Mouse (Mus musculus) CH12.LX (cell line): Measurements from ENCODE around the gene Clip1. TPM values are rescaled to one million over a fixed set of nuclear protein-coding genes. Genes with fewer than 3 reads are reported as not detected.

Experiments
- DNase-seq: peaks from one replicate; pipeline ENCODE4 v3.0.0-alpha.2; 2013; ENCODE audit errors: extremely low read depth
- H3K27ac ChIP-seq: 2 replicates; pipeline ENCODE4 v1.5.1; 2012; ENCODE audit warnings: low read depth, mild to moderate bottlenecking, control low read depth, moderate library complexity; ENCODE audit not compliant: insufficient read depth
- H3K27me3 ChIP-seq: replicated peaks from 2 replicates; pipeline ENCODE3; 2012; ENCODE audit warnings: inconsistent platforms
- H3K36me3 ChIP-seq, 2 experiments: replicated peaks in 1 of 2; 2 replicates each; pipeline versions ENCODE3 to v1.6.1; 2012; ENCODE audit warnings: inconsistent platforms in 1 of 2, low read length in 1 of 2, mild to moderate bottlenecking in 1 of 2, mixed read lengths in 1 of 2, moderate library complexity in 1 of 2; ENCODE audit not compliant: control insufficient read depth in 1 of 2, insufficient read depth in 1 of 2
- H3K4me1 ChIP-seq, 2 experiments: 2 replicates each; pipeline ENCODE4 v1.6.1; 2012; ENCODE audit warnings: inconsistent platforms in 1 of 2, moderate library complexity in 1 of 2; ENCODE audit not compliant: insufficient read depth in 2 of 2, control insufficient read depth in 1 of 2
- H3K4me2 ChIP-seq: 2 replicates; pipeline ENCODE4 v1.6.1; 2012; ENCODE audit warnings: low read depth, mild to moderate bottlenecking, control low read depth; ENCODE audit not compliant: poor library complexity, insufficient read depth, severe bottlenecking
- H3K4me3 ChIP-seq, 3 experiments: fragments of 150-350 bp in 1 of 3; sonication (generic) in 1 of 3; replicated peaks in 1 of 3; 2 replicates each; pipeline versions ENCODE3 to v1.5.1; 2011 to 2012; ENCODE audit warnings: low read depth in 2 of 3, low read length in 2 of 3, mild to moderate bottlenecking in 2 of 3, moderate library complexity in 2 of 3, control low read depth in 1 of 3, improper control_type of control experiment in 1 of 3, inconsistent platforms in 1 of 3, mixed read lengths in 1 of 3; ENCODE audit not compliant: poor library complexity in 1 of 3
- H3K79me2 ChIP-seq: replicated peaks from 2 replicates; pipeline ENCODE4 v1.6.1; 2012; ENCODE audit warnings: mild to moderate bottlenecking, moderate library complexity; ENCODE audit not compliant: control insufficient read depth, poor library complexity, insufficient read depth, severe bottlenecking; ENCODE audit errors: extremely low read depth
- H3K9ac ChIP-seq: 2 replicates; pipeline ENCODE4 v1.6.1; 2012; ENCODE audit warnings: low read depth, mild to moderate bottlenecking, control low read depth, moderate library complexity; ENCODE audit not compliant: insufficient read depth
- H3K9me3 ChIP-seq: replicated peaks from 2 replicates; pipeline ENCODE3; 2012; ENCODE audit warnings: low read length, inconsistent platforms, mixed read lengths
- CTCF ChIP-seq, 2 experiments: IDR thresholded peaks in 1 of 2; conservative IDR thresholded peaks in 1 of 2; 2 replicates each; pipeline ENCODE4 v1.5.1; 2011 to 2012; ENCODE audit warnings: low read depth in 2 of 2, low read length in 2 of 2, improper control_type of control experiment in 1 of 2, inconsistent platforms in 1 of 2, mild to moderate bottlenecking in 1 of 2, moderate library complexity in 1 of 2
- E2F4 ChIP-seq: IDR thresholded peaks from 2 replicates; pipeline ENCODE4 v1.6.1; 2011; ENCODE audit warnings: low read depth, low read length, improper control_type of control experiment; ENCODE audit not compliant: insufficient replicate concordance
- ETS1 ChIP-seq: conservative IDR thresholded peaks from 2 replicates; pipeline ENCODE4 v1.6.1; 2012; ENCODE audit warnings: low read depth, mild to moderate bottlenecking, inconsistent platforms, low read length, improper control_type of control experiment, moderate library complexity
- JUN ChIP-seq: IDR thresholded peaks from 2 replicates; pipeline ENCODE4 v1.6.1; 2011; ENCODE audit warnings: low read depth, mild to moderate bottlenecking, low read length, improper control_type of control experiment, moderate library complexity; ENCODE audit not compliant: insufficient read depth
- KAT2A ChIP-seq: IDR thresholded peaks from 2 replicates; pipeline ENCODE4 v1.6.1; 2012; ENCODE audit warnings: low read length, improper control_type of control experiment, inconsistent platforms; ENCODE audit not compliant: insufficient replicate concordance
- MAFK ChIP-seq: IDR thresholded peaks from 2 replicates; pipeline ENCODE4 v1.6.1; 2011; ENCODE audit warnings: low read length, improper control_type of control experiment; ENCODE audit not compliant: insufficient replicate concordance
- POLR2A ChIP-seq: IDR thresholded peaks from 2 replicates; pipeline ENCODE4 v1.6.1; 2011; ENCODE audit warnings: low read depth, mild to moderate bottlenecking, improper control_type of control experiment, low read length
- RAD21 ChIP-seq: IDR thresholded peaks from 2 replicates; pipeline ENCODE4 v1.6.1; 2011; ENCODE audit warnings: low read depth, mild to moderate bottlenecking, low read length, improper control_type of control experiment, moderate library complexity
- TBP ChIP-seq: conservative IDR thresholded peaks from 2 replicates; pipeline ENCODE4 v1.6.1; 2011; ENCODE audit warnings: low read depth, low read length, improper control_type of control experiment
- USF2 ChIP-seq: conservative IDR thresholded peaks from 2 replicates; pipeline ENCODE4 v1.6.1; 2011; ENCODE audit warnings: low read depth, low read length, improper control_type of control experiment
- ZNF384 ChIP-seq: IDR thresholded peaks from 2 replicates; pipeline ENCODE4 v1.6.1; 2012; ENCODE audit warnings: low read depth, low read length, improper control_type of control experiment, inconsistent platforms
- dilution Hi-C: fragments of 300-500 bp; cut with MboI; formaldehyde crosslinking; loops from 2 replicates; pipeline ENCODE4 v1.14.3; 2020; ENCODE audit warnings: low sequenced_read_pairs; ENCODE audit not compliant: extremely low pct_unique_long_range_greater_than_20kb, extremely low pct_ligation_motif_present
- in situ Hi-C: fragments of 300-500 bp; cut with MboI; formaldehyde crosslinking; loops from 3 replicates; pipeline ENCODE4 v1.14.3; 2019; ENCODE audit warnings: low sequenced_read_pairs, low pct_ligation_motif_present, low pct_unique_long_range_greater_than_20kb, mixed read lengths
- polyA plus RNA-seq: library from polyadenylated mRNA; unstranded; fragments of >175 nt; gene quantifications from 2 replicates; pipeline ENCODE4 v1.2.1, GENCODE M21; 2012; ENCODE audit warnings: low read depth; ENCODE audit not compliant: insufficient read length
- total RNA-seq, 2 experiments: library from RNA; depleted of rRNA; stranded (reverse); fragments of 300-350 nt in 1 of 2; fragments of >200 nt in 1 of 2; gene quantifications; 2 replicates each; pipeline ENCODE4 v1.2.3; 2012 to 2014

Gene Clip1
- total and polyA plus RNA-seq, 3 experiments: 24.9 to 42.9 (median 28.1) TPM

DNA sequence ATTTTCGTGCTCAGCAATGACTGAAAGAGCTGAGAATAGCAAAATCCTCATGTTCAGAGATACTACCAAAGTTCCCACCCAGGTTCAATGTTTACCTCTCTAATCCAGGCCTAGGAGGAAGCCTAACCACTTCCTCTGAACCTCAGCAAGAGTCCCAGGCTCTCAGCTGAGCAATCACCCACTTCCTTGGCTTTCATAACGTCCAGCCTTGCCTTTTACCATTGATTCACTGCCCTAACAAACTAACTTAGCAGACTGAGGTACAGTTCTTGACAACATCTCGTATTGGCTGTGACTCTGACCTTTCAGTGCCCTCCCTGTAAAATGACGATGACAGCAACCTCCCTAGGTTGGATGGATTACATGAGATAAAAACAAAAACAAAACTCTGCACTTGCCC is 2.0 kb downstream of the Clip1 start:
- no peak for DNase-seq

DNA sequence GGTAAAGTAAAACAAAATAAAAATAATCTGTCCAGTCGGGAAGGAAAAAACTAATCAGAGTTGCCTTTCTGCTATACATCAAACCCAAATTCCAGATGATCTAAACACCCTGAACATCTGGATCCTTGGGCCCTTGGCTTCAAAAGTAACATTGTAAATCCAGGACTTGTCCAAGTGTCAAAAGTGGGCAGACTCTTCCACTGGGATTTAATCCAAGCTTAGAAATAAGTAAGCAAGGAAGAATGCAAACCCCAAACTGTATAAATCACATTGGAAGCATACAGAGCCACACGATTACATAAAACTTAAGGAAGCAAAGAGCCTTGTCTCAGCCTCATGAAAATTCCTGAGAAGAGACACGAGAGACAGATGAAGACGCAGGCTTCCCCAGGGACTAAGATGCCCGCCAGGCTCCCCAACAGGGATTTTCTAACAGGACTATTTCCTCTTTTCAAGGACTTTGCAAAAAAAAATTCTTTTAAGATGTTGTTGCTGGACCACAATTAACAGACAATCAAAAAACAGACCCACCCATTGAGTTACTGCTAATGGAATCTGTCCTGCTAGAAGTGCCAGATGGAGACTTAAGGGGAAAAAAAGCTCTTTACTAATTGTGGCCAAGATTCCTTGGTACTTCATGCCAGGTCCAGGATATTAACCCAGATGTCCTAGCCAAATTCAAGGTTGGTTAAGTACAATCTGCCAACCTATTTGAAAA is 4.7 kb downstream of the Clip1 start:
- no peak for DNase-seq
- H3K79me2 ChIP-seq: peaks cover 21% of the 10 kb centered on the region
- dilution Hi-C loops: no loop called here

More for the DNA sequence above, 2.0 kb downstream of the Clip1 start:
- Histone ChIP-seq H3K4me2 (peak overlapping the region; percentile 80), H3K9ac (peak overlapping the region; percentile 87), H3K9me3 (no peaks in the 10 kb centered on the region), H3K36me3 (peaks cover 0 to 1% of the 10 kb centered on the region in 2 experiments), H3K27me3 (peaks cover 8% of the 10 kb centered on the region), H3K79me2 (peaks cover 19% of the 10 kb centered on the region)
- in situ Hi-C loops: no loop called here
- no peak for TF ChIP-seq ZNF384
- TF ChIP-seq MAFK: no peak
- no peak for TF ChIP-seq POLR2A
- TF ChIP-seq JUN: no peak
- no peak for TF ChIP-seq USF2
- no peak for TF ChIP-seq TBP
- TF ChIP-seq, all 38 proteins: peak for 0
- H3K27ac ChIP-seq: no peak overlapping the region
- peaks cover 7 to 36% of the 10 kb centered on the region in 2 experiments; a peak in 2 of 4 replicates for H3K4me1 ChIP-seq
- H3K4me3 ChIP-seq: peak overlapping the region in 2 of 3 experiments; percentile 42 to 86
- dilution Hi-C loops: no loop called here

DNA sequence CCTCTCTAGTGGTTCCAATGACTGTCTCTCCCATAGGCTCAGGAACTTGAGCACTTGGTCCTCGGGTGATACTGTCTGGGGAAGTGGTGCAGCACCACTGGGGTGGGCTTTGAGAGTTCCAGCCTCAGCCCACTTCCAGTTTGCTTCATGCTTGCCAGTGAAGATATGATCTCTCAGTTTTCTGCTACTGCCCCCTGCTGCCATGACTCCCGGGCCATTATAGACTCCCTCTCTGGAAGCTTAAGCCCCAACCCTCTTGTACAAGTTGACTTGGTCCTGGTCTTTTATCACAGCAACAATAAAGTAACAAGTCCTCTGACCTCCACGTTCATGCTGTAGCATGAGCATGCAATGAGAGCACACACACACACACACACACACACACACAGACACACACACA is 5.3 kb downstream of the Clip1 start:
- TF ChIP-seq CTCF (conservative IDR thresholded peaks at IDR 0.05 in 1 of 2, IDR thresholded peaks at IDR 0.05 in 1 of 2; ENCODE audit: low read depth in 2 of 2, low read length in 2 of 2) (peak in 1 of 2 experiments; percentile 37; a peak in 2 of 4 replicates), E2F4 (no peak)
- no peak overlapping the region for H3K9ac ChIP-seq
- H3K79me2 ChIP-seq: peaks cover 25% of the 10 kb centered on the region
- H3K9me3 ChIP-seq: no peaks in the 10 kb centered on the region
- no peak overlapping the region for H3K27ac ChIP-seq
- no peaks in the 10 kb centered on the region for H3K27me3 ChIP-seq
- H3K36me3 ChIP-seq: peaks cover 0 to 4% of the 10 kb centered on the region in 2 experiments
- in situ Hi-C loops (no loop called here), dilution Hi-C loops (no loop called here)
- H3K4me1 ChIP-seq: peaks cover 7 to 42% of the 10 kb centered on the region in 2 experiments; a peak in 2 of 4 replicates
- no peak overlapping the region for H3K4me3 ChIP-seq
- no peak overlapping the region for H3K4me2 ChIP-seq
- DNase-seq: no peak

More for the DNA sequence above, 4.7 kb downstream of the Clip1 start:
- Histone ChIP-seq H3K36me3 (peaks cover 0 to 4% of the 10 kb centered on the region in 2 experiments), H3K4me2 (no peak overlapping the region), H3K4me3 (no peak overlapping the region), H3K27ac (no peak overlapping the region), H3K27me3 (no peaks in the 10 kb centered on the region), H3K9ac (no peak overlapping the region), H3K9me3 (no peaks in the 10 kb centered on the region), H3K4me1 (peaks cover 7 to 46% of the 10 kb centered on the region in 2 experiments; a peak in 2 of 4 replicates)
- TF ChIP-seq POLR2A (no peak), RAD21 (no peak), KAT2A (no peak), ETS1 (no peak)
- in situ Hi-C loops: no loop called here
